Comparison of ENCODE assay signal across 8 mouse cellular contexts in the genomic region with DNA sequence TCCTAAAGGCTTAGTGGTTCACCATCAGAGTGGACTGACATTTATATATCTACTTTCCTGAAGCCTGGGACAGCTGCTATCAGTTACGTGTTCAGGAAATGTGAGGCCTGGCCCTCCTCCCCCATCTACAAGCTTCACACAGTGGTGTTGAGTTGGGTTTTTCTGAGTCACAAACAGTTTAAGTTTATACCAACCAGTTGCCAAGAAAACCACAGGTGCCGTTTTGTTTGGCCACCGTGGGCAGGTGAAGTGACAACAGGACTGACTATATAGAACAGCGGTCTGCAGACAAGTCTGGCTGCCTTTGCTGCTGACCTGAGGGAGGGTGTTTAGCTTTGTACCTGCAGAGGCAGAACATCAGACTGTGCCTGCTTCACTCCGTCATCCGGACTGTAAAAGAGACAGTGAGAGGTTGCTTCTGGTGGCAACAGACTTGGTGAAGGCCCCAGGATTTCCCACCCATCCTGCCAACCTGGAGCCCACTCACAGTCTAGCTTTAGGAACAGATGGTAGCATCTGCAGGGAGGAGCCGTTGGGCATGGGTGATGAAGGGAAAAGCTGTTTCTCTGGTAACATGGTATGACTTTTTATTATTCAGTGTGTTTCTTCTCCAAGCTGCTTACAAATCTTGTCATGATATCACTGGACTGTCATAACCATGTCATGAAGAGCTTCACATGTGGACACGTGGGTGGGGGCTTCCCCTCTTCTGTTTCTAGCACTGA. TPM values are rescaled to one million over a fixed set of nuclear protein-coding genes. Genes with fewer than 3 reads are reported as not detected.
DNase-seq lines count a peak whose midpoint lies in the region; ATAC-seq and TF ChIP-seq lines count a peak whose summit lies in the region.

No protein-coding gene starts in this region.

- peak; percentile 58 to 70 for DNase-seq in cerebellum, adult 2 months
- DNase-seq in frontal cortex, postnatal 25 days (ENCODE audit: low spot score in 2 of 2): peak; percentile 42 to 43
- no peak for DNase-seq in c-Kit-positive CD71-positive TER-119-positive erythroid progenitor cells, embryonic 14.5 days (ENCODE audit: low spot score)
- no peak for DNase-seq in retina, postnatal 1 day
- no peak for DNase-seq in urinary bladder, postnatal 25 days (ENCODE audit: low spot score)

- no peak for TF ChIP-seq POLR2A in cerebellum, adult 2 months (IDR thresholded peaks at IDR 0.05; ENCODE audit: borderline replicate concordance, insufficient read depth, low read length)

- H3K27me3 ChIP-seq in megakaryocyte, embryonic 14.5 days (replicated peaks): no peaks in the 10 kb centered on the region
- H3K27me3 ChIP-seq in cerebellum, adult 2 months (ENCODE audit: control insufficient read depth, insufficient read depth, low read length): no peaks in the 10 kb centered on the region
- no peaks in the 10 kb centered on the region for H3K27me3 ChIP-seq in liver, embryonic 12.5 days (replicated peaks)

- ATAC-seq in megakaryocyte, adult 5-6 weeks (ENCODE audit: poor library complexity, severe bottlenecking): no peak
- ATAC-seq in liver, embryonic 12.5 days: no peak

- no peak overlapping the region for H3K9ac ChIP-seq in liver, embryonic 12.5 days

- no peak for TF ChIP-seq CTCF in cerebellum, adult 2 months (IDR thresholded peaks at IDR 0.05; ENCODE audit: borderline replicate concordance, insufficient read depth, low read depth, low read length)

- H3K4me3 ChIP-seq in megakaryocyte, embryonic 14.5 days (replicated peaks): peak overlapping the region; percentile 86
- H3K4me3 ChIP-seq in cerebellum, adult 2 months (replicated peaks; ENCODE audit: insufficient read depth, low read depth, low read length): no peak overlapping the region
- no peak overlapping the region for H3K4me3 ChIP-seq in liver, embryonic 12.5 days

- WGBS in cerebellum, adult 2 months: 24% methylated on average over 8 of the region's 8 CpGs
- WGBS in liver, embryonic 12.5 days (ENCODE audit: insufficient replicate concordance): 34% methylated on average over 8 of the region's 8 CpGs

- H3K27ac ChIP-seq in cerebellum, adult 2 months (ENCODE audit: insufficient read depth, low read length): peak overlapping the region; percentile 34; the same call in 1 of the 2 replicates
- peak overlapping the region; percentile 70 for H3K27ac ChIP-seq in liver, embryonic 12.5 days

- H3K36me3 ChIP-seq in megakaryocyte, embryonic 14.5 days (replicated peaks; ENCODE audit: low read length): peaks cover 57% of the 10 kb centered on the region
- H3K36me3 ChIP-seq in liver, embryonic 12.5 days: peaks cover 51% of the 10 kb centered on the region

- peaks cover 100% of the 10 kb centered on the region for H3K4me1 ChIP-seq in megakaryocyte, embryonic 14.5 days
- peaks cover 37% of the 10 kb centered on the region for H3K4me1 ChIP-seq in cerebellum, adult 2 months (ENCODE audit: control insufficient read depth, insufficient read depth, low read length)
- H3K4me1 ChIP-seq in liver, embryonic 12.5 days: peaks cover 64% of the 10 kb centered on the region

- H3K9me3 ChIP-seq in megakaryocyte, embryonic 14.5 days: no peaks in the 10 kb centered on the region
- H3K9me3 ChIP-seq in liver, embryonic 12.5 days (replicated peaks): no peaks in the 10 kb centered on the region

- H3K4me2 ChIP-seq in liver, embryonic 12.5 days: no peak overlapping the region

RNA-seq across cellular contexts. Expression of gene Adora2a, which starts 13.2 kb away (rescaled TPM):
- polyA plus RNA-seq in megakaryocyte, embryonic 14.5 days (2012; ENCODE audit: insufficient read depth, low replicate concordance): 10.7 and 16.9 TPM in 2 replicates
- 3.3 TPM in 2 replicates for total RNA-seq in megakaryocyte, adult 5-6 weeks (2015)
- 2.6 and 3.0 TPM in 2 replicates for total RNA-seq in megakaryocyte, adult 5-6 weeks (2017)
- 2.5 and 3.1 TPM in 2 replicates for polyA plus RNA-seq in cerebellum, adult 2 months (2012; rRNA removed)
- 2.3 and 3.1 TPM in 2 replicates for polyA plus RNA-seq in liver, embryonic 12.5 days (2016; fragmentation: Nextera tagmentation; extraction: Ambion mirVana)

Comparison
In these comparisons a context has a peak if more than half of its experiments do, and no peak if none do; other contexts are left out.
1. DNase-seq: peak in cerebellum, adult 2 months (2 of 2) and frontal cortex, postnatal 25 days (2 of 2); none in c-Kit-positive CD71-positive TER-119-positive erythroid progenitor cells, embryonic 14.5 days (single experiment), retina, postnatal 1 day (single experiment) and urinary bladder, postnatal 25 days (single experiment).